15 mouse cellular contexts compared by ENCODE assay signal in the genomic region with DNA sequence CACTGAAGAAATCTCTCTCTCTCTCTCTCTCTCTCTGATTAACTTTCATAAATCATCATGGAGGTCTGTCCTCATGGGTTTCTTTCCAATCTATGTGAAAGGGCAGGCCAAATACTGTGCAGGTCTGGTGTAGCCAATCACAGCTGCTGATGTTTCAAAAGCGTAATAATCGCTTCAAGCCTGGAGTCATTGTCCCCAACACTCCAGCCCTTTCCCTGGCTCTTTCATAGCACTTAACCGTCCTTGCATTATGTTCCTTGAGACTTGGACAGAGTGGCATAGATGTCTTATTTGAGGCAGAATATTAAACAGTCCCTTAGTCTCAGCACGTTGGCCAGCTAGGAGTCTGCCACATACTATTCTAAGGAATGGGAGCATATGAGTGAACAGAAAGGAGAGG.
"Had no signal": no experiment of that assay in that cellular context is flagged by ENCODE, and none has a peak within 500 bp of the region (broad histone marks: within the 10 kb centered on the region; RNA-seq: fewer than 3 reads in every experiment).

No protein-coding gene starts in this region.

- H3K4me3 ChIP-seq: kidney, embryonic 15.5 days; left cerebral cortex, adult 2 months; limb, embryonic 10.5 days; liver, embryonic 15.5 days; neural tube, embryonic 12.5 days; stomach, embryonic 15.5 days had no signal

- H3K36me3 ChIP-seq: kidney, embryonic 15.5 days; limb, embryonic 10.5 days; liver, embryonic 15.5 days; neural tube, embryonic 12.5 days; stomach, embryonic 15.5 days had no signal

- H3K9ac ChIP-seq: kidney, embryonic 15.5 days; liver, embryonic 15.5 days; neural tube, embryonic 12.5 days; stomach, embryonic 15.5 days had no signal

- H3K4me2 ChIP-seq: kidney, embryonic 15.5 days; liver, embryonic 11.5 days; liver, embryonic 15.5 days; neural tube, embryonic 12.5 days; stomach, embryonic 15.5 days had no signal

- H3K27me3 ChIP-seq: kidney, embryonic 15.5 days; liver, embryonic 15.5 days; neural tube, embryonic 12.5 days; stomach, embryonic 15.5 days had no signal

- ATAC-seq: lung, postnatal 0 days had no signal

- H3K4me1 ChIP-seq: kidney, embryonic 15.5 days; limb, embryonic 10.5 days; liver, embryonic 15.5 days; neural tube, embryonic 12.5 days; stomach, embryonic 15.5 days had no signal

- H3K27ac ChIP-seq: kidney, embryonic 15.5 days; left cerebral cortex, adult 2 months; limb, embryonic 10.5 days; liver, embryonic 15.5 days; neural tube, embryonic 12.5 days; stomach, embryonic 15.5 days had no signal

- DNase-seq: kidney, adult 2 months; kidney, postnatal 14 days; lung, adult 2 months; lung, postnatal 36 days; right cerebral cortex, postnatal 14 days; thymus, adult 2 months; thymus, postnatal 25 days had no signal

- H3K9me3 ChIP-seq: kidney, embryonic 15.5 days; limb, embryonic 10.5 days; liver, embryonic 15.5 days; neural tube, embryonic 12.5 days; stomach, embryonic 15.5 days had no signal
